Mouse (Mus musculus): Measurements from ENCODE around the gene Plekhn1. TPM values are rescaled to one million over a fixed set of nuclear protein-coding genes. Genes with fewer than 3 reads are reported as not detected.

Plekhn1 gene
- polyA plus RNA-seq, 1 experiment: 10.6 TPM

GRCm38 (mm10) chr4:156235808-156236533 is 1.3 kb upstream of the Plekhn1 start, which contains the start of gene Noc2l:
Noc2l (plus strand) TSS chr4:156236010.
- TF ChIP-seq MAX (IDR thresholded peaks at IDR 0.05; ENCODE audit: low read depth) (no peak), POLR2A (IDR thresholded peaks at IDR 0.05; ENCODE audit: insufficient read length, low read depth) (peak; percentile 91), MYOG (IDR thresholded peaks at IDR 0.05; ENCODE audit: control insufficient read depth in 1 of 3, insufficient read depth in 1 of 3, insufficient read length in 2 of 3, low read depth in 2 of 3) (peak in 1 of 3 experiments; percentile 19), POLR2AphosphoS2 (IDR thresholded peaks at IDR 0.05; ENCODE audit: insufficient read length, low read depth) (peak; percentile 83), E2F4 (IDR thresholded peaks at IDR 0.05; ENCODE audit: insufficient read depth) (peak; percentile 1), USF1 (IDR thresholded peaks at IDR 0.05; ENCODE audit: low read depth) (no peak), MYOD1 (IDR thresholded peaks at IDR 0.05; ENCODE audit: control insufficient read depth in 1 of 3, insufficient read length in 2 of 3, low read depth in 2 of 3) (no peak), TCF12 (IDR thresholded peaks at IDR 0.05; ENCODE audit: insufficient read depth, poor library complexity, severe bottlenecking) (no peak), SRF (IDR thresholded peaks at IDR 0.05; ENCODE audit: control insufficient read depth, insufficient read length, low read depth) (no peak), REST (IDR thresholded peaks at IDR 0.05; ENCODE audit: insufficient read depth, insufficient read length) (no peak), TCF3 (IDR thresholded peaks at IDR 0.05; ENCODE audit: insufficient read length, low read depth) (peak; percentile 31), CEBPB (IDR thresholded peaks at IDR 0.05; ENCODE audit: insufficient read depth, poor library complexity, severe bottlenecking) (no peak)
- Histone ChIP-seq H3K79me2 (ENCODE audit: control insufficient read depth, insufficient read depth) (peaks cover 3% of the 10 kb centered on the region), H3K27me3 (ENCODE audit: control insufficient read depth, insufficient read depth, insufficient read length) (no peaks in the 10 kb centered on the region)

DNA sequence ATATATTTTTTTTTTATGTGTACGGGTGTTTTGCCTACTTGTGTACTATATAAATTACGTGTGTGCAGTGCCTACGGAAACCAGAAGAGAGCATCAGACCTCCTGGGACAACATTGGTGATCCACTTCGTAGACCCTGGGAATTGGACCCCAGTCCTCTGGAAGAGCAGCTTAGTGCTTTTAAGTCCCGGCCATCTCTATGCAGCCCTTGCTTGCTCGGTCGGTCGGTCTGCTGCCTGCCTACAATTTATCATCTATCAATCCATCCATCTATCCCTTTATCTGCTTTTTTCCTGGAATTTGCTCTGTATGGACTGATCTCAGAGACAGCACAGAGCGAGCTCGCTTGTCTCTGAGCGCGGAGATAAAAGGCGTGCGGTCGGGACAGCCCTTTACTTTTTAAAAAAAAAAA is 708 bp upstream of the Plekhn1 start:
- peaks cover 3% of the 10 kb centered on the region for H3K36me3 ChIP-seq (ENCODE audit: control insufficient read depth, insufficient read depth)
- no peak for TF ChIP-seq POLR2A (IDR thresholded peaks at IDR 0.05; ENCODE audit: insufficient read length, low read depth)
- TF ChIP-seq CEBPB (IDR thresholded peaks at IDR 0.05; ENCODE audit: insufficient read depth, poor library complexity, severe bottlenecking): no peak

More at GRCm38 (mm10) chr4:156235808-156236533, 1.3 kb upstream of the Plekhn1 start, which contains the start of gene Noc2l:
- peak within 1 kb of the TSS; percentile 96 for H3K4me2 ChIP-seq (ENCODE audit: low read depth)
- H3K36me3 ChIP-seq (ENCODE audit: control insufficient read depth, insufficient read depth): peaks cover 9% of the 10 kb centered on the region
- H3K4me3 ChIP-seq: peak within 1 kb of the TSS; percentile 55
- H3ac ChIP-seq (ENCODE audit: control insufficient read depth, insufficient read length): peak within 1 kb of the TSS; percentile 66

GRCm38 (mm10) chr4:156234021-156234501 is 596 bp downstream of the Plekhn1 start:
- Histone ChIP-seq H3ac (ENCODE audit: control insufficient read depth, insufficient read length) (peak overlapping the region; percentile 66), H3K27me3 (ENCODE audit: control insufficient read depth, insufficient read depth, insufficient read length) (no peaks in the 10 kb centered on the region), H3K79me2 (ENCODE audit: control insufficient read depth, insufficient read depth) (peaks cover 3% of the 10 kb centered on the region), H3K4me2 (ENCODE audit: low read depth) (peak overlapping the region; percentile 83), H3K4me3 (peak overlapping the region; percentile 55), H3K36me3 (ENCODE audit: control insufficient read depth, insufficient read depth) (no peaks in the 10 kb centered on the region)
- TF ChIP-seq MAX (IDR thresholded peaks at IDR 0.05; ENCODE audit: low read depth): no peak
- no peak for TF ChIP-seq TCF12 (IDR thresholded peaks at IDR 0.05; ENCODE audit: insufficient read depth, poor library complexity, severe bottlenecking)
- no peak for TF ChIP-seq MYOD1 (IDR thresholded peaks at IDR 0.05; ENCODE audit: control insufficient read depth in 1 of 3, insufficient read length in 2 of 3, low read depth in 2 of 3)
- no peak for TF ChIP-seq REST (IDR thresholded peaks at IDR 0.05; ENCODE audit: insufficient read depth, insufficient read length)
- peak; percentile 30 for TF ChIP-seq USF1 (IDR thresholded peaks at IDR 0.05; ENCODE audit: low read depth)
- no peak for TF ChIP-seq MYOG (IDR thresholded peaks at IDR 0.05; ENCODE audit: control insufficient read depth in 1 of 3, insufficient read depth in 1 of 3, insufficient read length in 2 of 3, low read depth in 2 of 3)
- no peak for TF ChIP-seq E2F4 (IDR thresholded peaks at IDR 0.05; ENCODE audit: insufficient read depth)
- no peak for TF ChIP-seq CEBPB (IDR thresholded peaks at IDR 0.05; ENCODE audit: insufficient read depth, poor library complexity, severe bottlenecking)

More for the DNA sequence above, 708 bp upstream of the Plekhn1 start:
- H3ac ChIP-seq (ENCODE audit: control insufficient read depth, insufficient read length): peak overlapping the region; percentile 66
- peaks cover 3% of the 10 kb centered on the region for H3K79me2 ChIP-seq (ENCODE audit: control insufficient read depth, insufficient read depth)
- H3K27me3 ChIP-seq (ENCODE audit: control insufficient read depth, insufficient read depth, insufficient read length): no peaks in the 10 kb centered on the region
- H3K4me2 ChIP-seq (ENCODE audit: low read depth): peak overlapping the region; percentile 92
- peak overlapping the region; percentile 55 for H3K4me3 ChIP-seq

- peak overlapping the region; percentile 31 for H3K4me2 ChIP-seq (ENCODE audit: low read depth)
- no peaks in the 10 kb centered on the region for H3K36me3 ChIP-seq (ENCODE audit: control insufficient read depth, insufficient read depth)
- TF ChIP-seq MYOD1 (IDR thresholded peaks at IDR 0.05; ENCODE audit: control insufficient read depth in 1 of 3, insufficient read length in 2 of 3, low read depth in 2 of 3) (peak in 1 of 3 experiments; percentile 38), MAX (IDR thresholded peaks at IDR 0.05; ENCODE audit: low read depth) (no peak), REST (IDR thresholded peaks at IDR 0.05; ENCODE audit: insufficient read depth, insufficient read length) (no peak), E2F4 (IDR thresholded peaks at IDR 0.05; ENCODE audit: insufficient read depth) (no peak), SRF (IDR thresholded peaks at IDR 0.05; ENCODE audit: control insufficient read depth, insufficient read length, low read depth) (no peak), USF1 (IDR thresholded peaks at IDR 0.05; ENCODE audit: low read depth) (no peak), MYOG (IDR thresholded peaks at IDR 0.05; ENCODE audit: control insufficient read depth in 1 of 3, insufficient read depth in 1 of 3, insufficient read length in 2 of 3, low read depth in 2 of 3) (peak in 1 of 3 experiments; percentile 42), POLR2AphosphoS2 (IDR thresholded peaks at IDR 0.05; ENCODE audit: insufficient read length, low read depth) (no peak)
- H3K27me3 ChIP-seq (ENCODE audit: control insufficient read depth, insufficient read depth, insufficient read length): no peaks in the 10 kb centered on the region
- no peak overlapping the region for H3ac ChIP-seq (ENCODE audit: control insufficient read depth, insufficient read length)
- no peaks in the 10 kb centered on the region for H3K79me2 ChIP-seq (ENCODE audit: control insufficient read depth, insufficient read depth)
- no peak overlapping the region for H3K4me3 ChIP-seq
Measured at GRCm38 (mm10) chr4:156228393-156229024, 6.1 kb downstream of the Plekhn1 start.
